ENCODE assay signal across 19 mouse cellular contexts in genomic region chr7:73965164-73965563, GRCm38 (mm10). TPM values are rescaled to one million over a fixed set of nuclear protein-coding genes. Genes with fewer than 3 reads are reported as not detected.
DNase-seq lines count a peak whose midpoint lies in the region; ATAC-seq and TF ChIP-seq lines count a peak whose summit lies in the region.
"Had no signal": no experiment of that assay in that cellular context is flagged by ENCODE, and none has a peak within 500 bp of the region (broad histone marks: within the 10 kb centered on the region; RNA-seq: fewer than 3 reads in every experiment).

No protein-coding gene starts in this region.

- H3ac ChIP-seq in myocyte (ENCODE audit: control insufficient read depth, insufficient read length): no peak overlapping the region

- H3K4me1 ChIP-seq in kidney, embryonic 15.5 days: 0 out of 2 replicates have a peak, but pooled peaks cover 3% of the 10 kb centered on the region
- H3K4me1 ChIP-seq in kidney, postnatal 0 days (replicated peaks; ENCODE audit: insufficient read depth, low read length): no peaks in the 10 kb centered on the region
- no peaks in the 10 kb centered on the region for H3K4me1 ChIP-seq in kidney, adult 2 months (ENCODE audit: control insufficient read depth, insufficient read depth, low read length)
- H3K4me1 ChIP-seq: embryonic facial prominence, embryonic 12.5 days; forebrain, embryonic 13.5 days; forebrain, embryonic 15.5 days had no signal

- peak; percentile 68 for ATAC-seq in kidney, embryonic 15.5 days (replicated peaks; ENCODE audit: low FRiP score)
- 0 out of 2 replicates have a peak, but pooled peaks have one; percentile 26 for ATAC-seq in kidney, postnatal 0 days (replicated peaks; ENCODE audit: low FRiP score, low read depth)
- ATAC-seq: forebrain, embryonic 13.5 days; forebrain, embryonic 15.5 days had no signal

- no peak overlapping the region for H3K4me3 ChIP-seq in kidney, embryonic 15.5 days (replicated peaks)
- no peak overlapping the region for H3K4me3 ChIP-seq in kidney, postnatal 0 days (replicated peaks; ENCODE audit: low read depth, low read length)
- no peak overlapping the region for H3K4me3 ChIP-seq in kidney, adult 2 months (ENCODE audit: insufficient read depth, low read depth, low read length)
- no peak overlapping the region for H3K4me3 ChIP-seq in myocyte
- H3K4me3 ChIP-seq: embryonic facial prominence, embryonic 10.5 days; embryonic facial prominence, embryonic 12.5 days; forebrain, embryonic 13.5 days; forebrain, embryonic 15.5 days had no signal

- H3K4me2 ChIP-seq in kidney, embryonic 15.5 days: no peak overlapping the region
- H3K4me2 ChIP-seq in kidney, postnatal 0 days (ENCODE audit: low read length): no peak overlapping the region
- no peak overlapping the region for H3K4me2 ChIP-seq in myocyte (ENCODE audit: low read depth)
- H3K4me2 ChIP-seq: embryonic facial prominence, embryonic 12.5 days; forebrain, embryonic 13.5 days; forebrain, embryonic 15.5 days had no signal

- no peak for TF ChIP-seq POLR2A in kidney, adult 2 months (IDR thresholded peaks at IDR 0.05; ENCODE audit: low read depth, low read length)
- TF ChIP-seq POLR2A in myocyte (IDR thresholded peaks at IDR 0.05; ENCODE audit: insufficient read length, low read depth): no peak

- no peaks in the 10 kb centered on the region for H3K79me2 ChIP-seq in myocyte (ENCODE audit: control insufficient read depth, insufficient read depth)

- DNase-seq in kidney, adult 8-10 months: no peak
- peak; percentile 70 for DNase-seq in kidney, postnatal 0 days (ENCODE audit: low spot score)
- no peak for DNase-seq in kidney, adult 2 months
- no peak for DNase-seq in adrenal gland, adult 8-10 months
- DNase-seq: adrenal gland, adult 2 months; adrenal gland, postnatal 14 days; adrenal gland, postnatal 36 days; cerebellum, adult 11-12 months; cerebellum, adult 2 months; cerebellum, adult 9-10 months; cerebellum, postnatal 10 days; cerebellum, postnatal 25 days had no signal

- H3K27me3 ChIP-seq in kidney, embryonic 15.5 days: no peaks in the 10 kb centered on the region
- no peaks in the 10 kb centered on the region for H3K27me3 ChIP-seq in kidney, postnatal 0 days (ENCODE audit: insufficient read depth, low read length)
- H3K27me3 ChIP-seq in kidney, adult 2 months (replicated peaks; ENCODE audit: control insufficient read depth, insufficient read depth, low read length): no peaks in the 10 kb centered on the region
- no peaks in the 10 kb centered on the region for H3K27me3 ChIP-seq in myocyte (ENCODE audit: control insufficient read depth, insufficient read depth, insufficient read length)
- H3K27me3 ChIP-seq: embryonic facial prominence, embryonic 12.5 days; forebrain, embryonic 13.5 days; forebrain, embryonic 15.5 days had no signal

- peaks cover 22% of the 10 kb centered on the region for H3K36me3 ChIP-seq in kidney, embryonic 15.5 days
- H3K36me3 ChIP-seq in kidney, postnatal 0 days (ENCODE audit: insufficient read depth, low read length): 0 out of 2 replicates have a peak, but pooled peaks cover 4% of the 10 kb centered on the region
- H3K36me3 ChIP-seq in kidney, adult 2 months (ENCODE audit: control insufficient read depth, insufficient read depth, low read length): no peaks in the 10 kb centered on the region
- H3K36me3 ChIP-seq in myocyte (ENCODE audit: control insufficient read depth, insufficient read depth): no peaks in the 10 kb centered on the region

- no peaks in the 10 kb centered on the region for H3K9me3 ChIP-seq in kidney, embryonic 15.5 days (replicated peaks)
- H3K9me3 ChIP-seq in kidney, postnatal 0 days (replicated peaks; ENCODE audit: low read length): no peaks in the 10 kb centered on the region
- H3K9me3 ChIP-seq: embryonic facial prominence, embryonic 10.5 days; embryonic facial prominence, embryonic 12.5 days; forebrain, embryonic 13.5 days; forebrain, embryonic 15.5 days had no signal

- 0 out of 2 replicates have a peak overlapping the region, but pooled peaks have one; percentile 10 for H3K27ac ChIP-seq in kidney, embryonic 15.5 days
- no peak overlapping the region for H3K27ac ChIP-seq in kidney, postnatal 0 days
- H3K27ac ChIP-seq in kidney, adult 2 months (ENCODE audit: insufficient read depth, low read depth, low read length): no peak overlapping the region
- H3K27ac ChIP-seq: embryonic facial prominence, embryonic 10.5 days; embryonic facial prominence, embryonic 12.5 days; forebrain, embryonic 13.5 days; forebrain, embryonic 15.5 days had no signal

- no peak for TF ChIP-seq CTCF in kidney, postnatal 0 days (IDR thresholded peaks at IDR 0.05; ENCODE audit: low read depth)
- TF ChIP-seq CTCF in kidney, adult 2 months (conservative IDR thresholded peaks at IDR 0.05; ENCODE audit: insufficient read depth, insufficient read length, low read depth, low read length): no peak

- no peak overlapping the region for H3K9ac ChIP-seq in kidney, embryonic 15.5 days
- H3K9ac ChIP-seq in kidney, postnatal 0 days (ENCODE audit: low read depth, low read length): no peak overlapping the region
- H3K9ac ChIP-seq: embryonic facial prominence, embryonic 12.5 days; forebrain, embryonic 13.5 days; forebrain, embryonic 15.5 days had no signal

- 52% methylated on average over 3 of the region's 3 CpGs for WGBS in kidney, embryonic 15.5 days
- 51% methylated on average over 3 of the region's 3 CpGs for WGBS in kidney, postnatal 0 days
- WGBS in kidney, adult 2 months: 78% methylated on average over 3 of the region's 3 CpGs

TF ChIP-seq in myocyte, 11 proteins besides CTCF, POLR2A, EP300 and RAD21:
- no peak for TF ChIP-seq CEBPB (IDR thresholded peaks at IDR 0.05; ENCODE audit: insufficient read depth, poor library complexity, severe bottlenecking)
- no peak for TF ChIP-seq USF1 (IDR thresholded peaks at IDR 0.05; ENCODE audit: low read depth)
- no peak for TF ChIP-seq SRF (IDR thresholded peaks at IDR 0.05; ENCODE audit: control insufficient read depth, insufficient read length, low read depth)
- peak in 2 of 3 experiments; percentile 2 to 61 for TF ChIP-seq MYOD1 (IDR thresholded peaks at IDR 0.05; ENCODE audit: control insufficient read depth in 1 of 3, insufficient read length in 2 of 3, low read depth in 2 of 3)
- TF ChIP-seq TCF3 (IDR thresholded peaks at IDR 0.05; ENCODE audit: insufficient read length, low read depth): no peak
- no peak for TF ChIP-seq MAX (IDR thresholded peaks at IDR 0.05; ENCODE audit: low read depth)
- no peak for TF ChIP-seq REST (IDR thresholded peaks at IDR 0.05; ENCODE audit: insufficient read depth, insufficient read length)
- TF ChIP-seq POLR2AphosphoS2 (IDR thresholded peaks at IDR 0.05; ENCODE audit: insufficient read length, low read depth): no peak

RNA-seq across cellular contexts. Expression of gene St8sia2, which starts 48.3 kb away (rescaled TPM):
- 10.3 and 11.7 TPM in 2 replicates for polyA plus RNA-seq in kidney, embryonic 15.5 days (2015; fragmentation: Nextera tagmentation; extraction: Ambion mirVana)
- polyA plus RNA-seq in kidney, postnatal 0 days (2015; fragmentation: Nextera tagmentation; extraction: Ambion mirVana): 5.0 and 5.1 TPM in 2 replicates
- polyA plus RNA-seq in kidney, adult 2 months (2012; rRNA removed): 0.24 and 0.31 TPM in 2 replicates
- polyA plus RNA-seq in myocyte (2012; fragmentation: generic; extraction: Trizol): 3.9 TPM
- 1 to 10 TPM in 2 of 4 experiments, under 1 TPM in 2; 0.49 to 1.1 (median 0.83) TPM for total RNA-seq in adrenal gland, adult 8-10 months (2022)
- total RNA-seq: MEL had no signal
